Mouse (Mus musculus): ENCODE measurements around the gene Dner. TPM values are rescaled to one million over a fixed set of nuclear protein-coding genes. Genes with fewer than 3 reads are reported as not detected.

Gene Dner
- total RNA-seq, 2 experiments from 2014 or later = 2.3 to 2.8 TPM

Small RNA genes within 50 kb of the gene (microRNA-seq; reads per million reads assigned to microRNA genes)
- gene Mir5126 = 8.2 reads per million, percentile 21 among the genes with 10 or more reads in this experiment

Other genes starting within 250 kb of the Dner start
- 10 to 100 TPM; 12.3 to 16.5 TPM for gene Fbxo36, start 143.6 kb upstream of the Dner start, total RNA-seq (2021)
- gene Trip12, start 144.3 kb upstream of the Dner start, total RNA-seq (2021) = 100 to 1,000 TPM; 248 to 249 TPM
- gene Slc16a14, start 238.9 kb upstream of the Dner start, total RNA-seq (2021) = 1 to 10 TPM; 3.6 to 4.1 TPM